Mouse (Mus musculus) right cerebral cortex, postnatal 14 days (tissue): ENCODE measurements around the gene Chd4.
"Not testable (repeated sequence)": the region's sequence is repeated elsewhere in the genome, so short reads cannot be mapped to it uniquely, and the experiment has no call there.

Experiments
- DNase-seq: peaks from one replicate; pipeline ENCODE4 v3.0.0; 2022

Chd4 gene

DNA sequence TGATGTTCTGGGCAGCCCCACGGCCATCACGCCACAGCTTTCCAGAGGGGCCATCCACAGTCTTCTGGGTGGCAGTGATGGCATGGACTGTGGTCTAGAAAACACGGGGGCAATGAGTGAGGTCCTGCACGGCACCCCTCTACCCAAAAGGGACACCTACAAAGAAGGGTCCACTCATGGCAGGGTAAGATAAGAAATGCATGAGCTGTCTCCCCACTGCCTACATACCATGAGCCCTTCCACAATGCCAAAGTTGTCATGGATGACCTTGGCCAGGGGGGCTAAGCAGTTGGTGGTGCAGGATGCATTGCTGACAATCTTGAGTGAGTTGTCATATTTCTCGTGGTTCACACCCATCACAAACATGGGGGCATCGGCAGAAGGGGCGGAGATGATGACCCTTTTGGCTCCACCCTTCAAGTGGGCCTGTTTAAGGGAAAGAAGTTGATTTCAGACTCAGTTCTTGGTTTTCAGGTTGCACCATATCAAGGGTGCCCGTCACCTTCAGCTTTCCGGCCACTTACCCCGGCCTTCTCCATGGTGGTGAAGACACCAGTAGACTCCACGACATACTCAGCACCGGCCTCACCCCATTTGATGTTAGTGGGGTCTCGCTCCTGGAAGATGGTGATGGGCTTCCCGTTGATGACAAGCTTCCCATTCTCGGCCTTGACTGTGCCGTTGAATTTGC lies 67.0 kb downstream of the Chd4 start:
- not testable (repeated sequence) for DNase-seq

DNA sequence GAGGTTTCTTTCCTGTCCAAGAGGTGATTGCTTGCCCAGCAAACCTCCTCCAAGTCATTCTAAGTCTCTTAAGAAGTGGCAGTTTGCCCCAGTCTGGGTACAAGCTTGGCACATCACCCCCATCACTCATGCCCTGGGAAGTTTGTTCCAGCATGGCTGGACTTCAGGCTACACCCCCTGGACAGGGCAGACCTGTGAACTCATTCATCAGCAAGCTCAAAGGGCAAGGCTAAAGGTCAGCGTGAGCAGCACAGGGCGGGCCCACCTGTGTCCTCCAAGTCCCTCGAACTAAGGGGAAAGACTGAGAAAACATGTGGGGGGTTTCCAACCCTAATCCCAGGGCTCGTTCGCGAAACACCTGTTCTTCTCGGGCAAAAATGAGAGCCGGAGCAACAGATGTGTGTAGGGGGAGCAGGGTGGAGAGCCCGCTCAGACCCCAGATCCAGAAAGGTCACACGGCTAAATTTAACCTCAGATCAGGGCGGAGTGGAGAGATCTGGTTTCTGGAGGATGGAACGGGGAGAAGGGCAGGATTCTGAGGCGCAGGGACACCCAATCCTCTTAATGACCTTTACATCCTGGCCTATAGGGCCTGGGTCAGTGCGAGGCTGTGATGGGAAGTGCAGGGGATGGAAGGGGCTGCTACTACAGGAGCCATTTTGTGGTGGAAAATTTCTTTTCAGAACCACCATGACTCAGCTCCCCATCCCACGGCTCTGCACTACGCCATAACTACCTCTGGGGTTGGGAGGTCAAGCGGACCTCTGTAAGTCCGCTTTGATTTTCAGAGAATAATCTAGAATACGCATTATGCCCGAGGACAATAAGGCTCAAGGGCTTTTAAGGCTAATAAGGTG lies 68.2 kb downstream of the Chd4 start:
- DNase-seq = no peak

GRCm38 (mm10) chr6:125164672-125165327 lies 69.0 kb downstream of the Chd4 start:
- DNase-seq = peak; percentile 49

GRCm38 (mm10) chr6:125165328-125165891 lies 69.6 kb downstream of the Chd4 start:
- DNase-seq = peak; percentile 94

DNA sequence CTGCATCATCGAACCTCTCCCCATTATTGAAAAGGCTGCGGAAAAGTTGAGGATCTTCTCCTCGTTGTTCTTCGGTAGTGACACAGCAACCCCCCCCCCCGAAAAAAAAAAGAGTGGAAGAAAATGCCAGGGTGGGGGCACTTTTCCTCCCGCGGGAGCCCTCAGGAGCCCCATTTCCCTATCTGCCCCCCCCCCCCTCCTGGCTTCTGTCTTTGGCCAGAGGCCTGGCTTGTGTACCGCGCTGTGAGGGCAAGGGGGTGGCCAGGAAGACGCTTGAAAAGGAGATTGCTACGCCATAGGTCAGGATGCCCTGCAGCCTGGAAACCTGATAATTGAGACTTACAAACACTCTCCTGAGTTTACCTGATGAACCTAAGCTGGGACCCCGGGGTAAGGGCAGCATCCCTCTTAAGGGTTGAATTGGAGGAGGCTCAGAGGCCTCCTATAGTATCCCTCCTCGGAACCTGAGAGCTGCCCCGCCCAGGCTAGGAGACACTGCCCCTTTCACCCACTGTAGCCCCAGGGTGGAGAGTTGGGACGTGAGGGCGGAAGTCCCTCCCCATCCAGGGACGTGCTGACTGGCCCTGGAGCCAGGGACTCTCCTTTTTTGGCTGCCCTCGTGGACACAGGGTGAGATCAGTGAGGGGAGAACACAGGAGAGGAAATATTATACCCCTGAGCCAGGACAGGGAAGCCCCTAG lies 70.4 kb downstream of the Chd4 start, which contains the start of gene Gapdh:
Gene Gapdh, minus strand, starts transcription at position 417 of the 701 bp plus-strand sequence.
- no peak for DNase-seq

DNA sequence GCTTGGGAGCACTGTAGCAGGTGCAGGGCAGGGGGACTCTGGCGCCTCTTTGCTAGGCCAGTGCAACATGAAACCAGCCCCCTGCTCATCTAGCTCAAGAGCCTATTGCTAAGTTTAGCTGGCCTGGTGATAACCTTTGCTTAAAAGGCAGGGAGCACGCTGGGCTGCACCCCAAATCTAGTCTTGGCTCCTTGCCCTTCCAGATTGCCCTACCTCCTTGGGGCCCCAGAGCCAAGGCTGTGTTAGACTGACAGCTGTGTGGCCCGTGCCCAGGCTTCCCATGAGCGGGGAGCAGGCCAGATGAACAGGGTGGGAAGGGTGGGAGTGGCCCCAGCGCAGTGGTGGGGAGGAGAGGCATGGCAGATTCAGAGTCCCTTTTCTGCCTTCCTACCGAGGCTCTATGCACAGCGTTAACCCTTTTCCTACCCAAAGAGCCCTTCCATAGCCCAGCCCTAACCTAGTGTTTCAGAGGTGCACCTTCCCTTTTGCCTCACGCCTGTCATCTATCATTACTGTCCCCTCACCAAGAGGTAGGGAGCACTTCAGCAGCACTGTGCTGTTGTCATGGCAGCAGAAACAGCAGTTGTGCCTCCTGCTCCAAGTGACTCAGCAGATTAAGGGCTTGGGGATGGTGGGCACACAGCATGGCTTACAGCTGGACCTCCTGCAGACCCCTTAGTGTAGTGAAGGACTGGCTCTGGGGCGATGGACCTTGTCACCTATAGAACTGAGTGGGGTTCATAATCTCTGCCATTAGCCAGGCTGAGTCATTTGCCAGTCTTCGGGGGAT lies 71.3 kb downstream of the Chd4 start:
- no peak for DNase-seq

DNA sequence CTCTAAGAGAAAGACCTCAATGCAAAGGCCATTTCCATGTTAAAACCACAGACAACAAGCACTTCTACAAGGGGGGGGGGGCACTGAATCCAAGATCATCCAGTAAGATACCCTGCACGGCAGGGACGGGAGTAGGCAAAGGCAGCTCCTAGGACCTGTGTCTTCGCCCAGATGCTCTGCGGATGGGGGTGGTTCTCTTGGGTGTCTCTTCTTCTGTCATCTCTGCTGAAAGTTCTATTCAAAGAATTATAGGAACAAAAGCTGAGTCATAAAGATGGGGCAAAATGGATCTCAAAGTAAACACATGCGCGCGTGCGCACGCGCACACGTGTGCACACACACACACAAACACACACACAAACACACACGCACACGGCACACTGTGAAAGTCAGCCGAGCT lies 72.3 kb downstream of the Chd4 start:
- DNase-seq = no peak

DNA sequence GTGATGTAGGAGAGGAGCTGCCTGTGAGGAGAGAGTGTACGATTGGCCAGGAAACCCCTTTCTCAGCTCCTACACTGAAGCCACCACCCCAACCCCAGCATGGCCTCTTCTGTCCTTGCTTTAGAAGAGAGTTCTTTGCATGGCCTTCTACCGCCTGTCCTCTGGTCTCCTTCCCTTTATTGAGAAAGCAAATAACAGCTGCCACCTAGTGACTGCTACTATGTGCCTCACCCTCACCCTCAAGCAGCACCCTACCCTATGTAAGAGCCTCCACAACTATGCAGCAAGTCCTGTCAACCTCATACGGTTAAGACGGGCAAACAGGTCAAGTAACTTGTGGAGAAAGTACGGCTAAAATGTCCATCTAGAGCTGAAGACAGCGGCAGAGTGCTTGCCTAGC lies 74.4 kb downstream of the Chd4 start:
- no peak for DNase-seq

GRCm38 (mm10) chr6:125172474-125172873 lies 76.7 kb downstream of the Chd4 start:
- no peak for DNase-seq

DNA sequence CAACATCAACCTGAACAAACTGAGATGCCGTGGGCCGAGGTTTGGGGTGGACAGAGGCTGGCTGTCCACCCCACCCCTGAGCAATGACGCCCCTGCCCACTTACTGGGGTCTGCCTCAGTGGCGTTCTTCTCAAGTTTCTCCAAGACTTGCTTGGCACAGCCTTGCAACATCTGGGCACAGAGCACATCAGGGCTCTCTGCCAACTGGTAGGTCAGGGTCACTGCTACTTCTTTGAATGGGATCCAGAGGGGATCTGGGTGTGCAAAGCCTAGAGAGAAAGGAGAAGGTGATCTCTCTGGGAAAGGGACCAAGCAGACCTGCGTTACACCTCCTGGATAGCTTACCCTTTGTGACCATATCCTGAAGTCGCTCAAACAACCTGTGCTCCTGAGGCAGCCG lies 77.5 kb downstream of the Chd4 start:
- no peak for DNase-seq

DNA sequence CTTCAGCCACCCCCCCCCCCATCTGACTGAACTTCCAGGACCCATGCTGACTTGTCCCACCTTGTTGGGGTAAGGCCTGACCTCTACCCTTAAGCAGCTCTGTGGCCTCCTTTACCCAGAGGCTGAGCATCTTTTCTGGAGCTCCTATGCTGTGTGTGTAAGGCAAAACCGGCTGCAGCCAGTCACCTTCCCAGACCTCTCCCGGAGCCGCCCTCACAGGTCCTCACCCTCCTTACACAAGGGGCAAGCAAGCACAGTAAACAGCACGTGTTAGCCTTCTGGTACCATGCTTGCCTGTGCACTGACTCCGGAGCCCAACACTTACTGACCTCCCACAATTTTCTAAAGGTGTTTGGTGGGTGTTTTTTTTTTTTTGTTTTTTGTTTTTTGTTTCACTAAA lies 79.7 kb downstream of the Chd4 start:
- no peak for DNase-seq

DNA sequence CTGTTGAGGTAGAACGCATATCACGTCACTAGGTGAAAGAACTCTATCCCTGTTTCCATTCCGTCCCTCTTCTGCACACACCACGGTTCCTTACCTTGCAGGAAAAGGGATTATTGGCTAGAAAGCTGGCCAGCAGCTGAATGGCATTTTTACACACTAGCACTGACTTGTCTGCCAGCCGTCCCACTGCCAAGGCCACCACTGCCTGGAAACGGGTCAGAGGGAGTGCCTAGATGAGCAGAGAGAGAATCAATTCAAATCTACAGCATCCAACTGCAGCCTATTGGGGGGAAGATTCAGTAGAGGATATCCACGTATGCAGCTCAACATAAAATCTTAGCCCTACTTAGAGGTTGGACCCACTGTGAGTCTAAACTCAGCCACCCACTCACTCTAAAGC lies 83.8 kb downstream of the Chd4 start:
- no peak for DNase-seq
